Mouse (Mus musculus) common myeloid progenitor, adult 5-6 weeks (primary cell): ENCODE results near the gene Itpr2. TPM values are rescaled to one million over a fixed set of nuclear protein-coding genes. Genes with fewer than 3 reads are reported as not detected.

Source experiments
- ATAC-seq: replicated peaks from 2 replicates; pipeline ENCODE4 v1.8.0; 2016; ENCODE audit warnings: low read depth, mild to moderate bottlenecking, moderate TSS enrichment, inconsistent platforms; ENCODE audit not compliant: poor library complexity, severe bottlenecking
- total RNA-seq: library from RNA; stranded (forward); fragments of 200-1000, 187-1606 nt; gene quantifications from 2 replicates; pipeline ENCODE4 v1.2.3, GENCODE M21; 2017

Gene Itpr2
- total RNA-seq, 1 experiment from 2014 or later = 16.3 TPM

- no peak for ATAC-seq
Measured at GRCm38 (mm10) chr6:146431777-146432176, 70.2 kb downstream of the Itpr2 start.

GRCm38 (mm10) chr6:146429694-146430380, 72.2 kb downstream of the Itpr2 start:
- ATAC-seq = peak; percentile 71

GRCm38 (mm10) chr6:146424778-146425177, 77.2 kb downstream of the Itpr2 start:
- no peak for ATAC-seq

- no peak for ATAC-seq
Measured at GRCm38 (mm10) chr6:146424326-146424725, 77.7 kb downstream of the Itpr2 start.

- ATAC-seq = no peak
Measured at GRCm38 (mm10) chr6:146420718-146421117, 81.3 kb downstream of the Itpr2 start.

- no peak for ATAC-seq
Measured at GRCm38 (mm10) chr6:146416461-146416860, 85.6 kb downstream of the Itpr2 start.

- no peak for ATAC-seq
Measured at GRCm38 (mm10) chr6:146414094-146414493, 87.9 kb downstream of the Itpr2 start.

- ATAC-seq = no peak
Measured at GRCm38 (mm10) chr6:146411446-146412070, 90.5 kb downstream of the Itpr2 start.

GRCm38 (mm10) chr6:146410427-146410810, 91.6 kb downstream of the Itpr2 start:
- no peak for ATAC-seq

GRCm38 (mm10) chr6:146409692-146410426, 92.2 kb downstream of the Itpr2 start:
- peak; percentile 97 for ATAC-seq

GRCm38 (mm10) chr6:146405380-146405779, 96.6 kb downstream of the Itpr2 start:
- 0 out of 2 replicates have a peak, but pooled peaks have one; percentile 31 for ATAC-seq

- ATAC-seq = no peak
Measured at GRCm38 (mm10) chr6:146404876-146405275, 97.1 kb downstream of the Itpr2 start.

GRCm38 (mm10) chr6:146404156-146404555, 97.9 kb downstream of the Itpr2 start:
- ATAC-seq = no peak

- 0 out of 2 replicates have a peak, but pooled peaks have one; percentile 31 for ATAC-seq
Measured at GRCm38 (mm10) chr6:146402905-146403642, 98.9 kb downstream of the Itpr2 start.

GRCm38 (mm10) chr6:146397803-146398202, 104.2 kb downstream of the Itpr2 start:
- ATAC-seq = peak; percentile 54

- ATAC-seq = no peak
Measured at GRCm38 (mm10) chr6:146396253-146396652, 105.8 kb downstream of the Itpr2 start.

GRCm38 (mm10) chr6:146395616-146396015, 106.4 kb downstream of the Itpr2 start:
- no peak for ATAC-seq

GRCm38 (mm10) chr6:146392188-146392587, 109.8 kb downstream of the Itpr2 start:
- no peak for ATAC-seq

GRCm38 (mm10) chr6:146390159-146390558, 111.9 kb downstream of the Itpr2 start:
- no peak for ATAC-seq

- ATAC-seq = no peak
Measured at GRCm38 (mm10) chr6:146388010-146388409, 114.0 kb downstream of the Itpr2 start.
